Mouse (Mus musculus): ENCODE results near the gene Ttyh3.

Ttyh3 gene

GRCm38 (mm10) chr5:140582995-140583731 lies 65.7 kb downstream of the Ttyh3 start:
- DNase-seq (ENCODE audit: low read depth in 1 of 2, low spot score in 2 of 2) = no peak

- DNase-seq (ENCODE audit: low read depth in 1 of 2, low spot score in 2 of 2) = no peak
Observed at GRCm38 (mm10) chr5:140581569-140581968, 67.3 kb downstream of the Ttyh3 start.

GRCm38 (mm10) chr5:140579771-140580170 lies 69.1 kb downstream of the Ttyh3 start:
- DNase-seq (ENCODE audit: low read depth in 1 of 2, low spot score in 2 of 2) = no peak

- no peak for DNase-seq (ENCODE audit: low read depth in 1 of 2, low spot score in 2 of 2)
Observed at GRCm38 (mm10) chr5:140579221-140579620, 69.6 kb downstream of the Ttyh3 start.

GRCm38 (mm10) chr5:140575381-140575866 lies 73.4 kb downstream of the Ttyh3 start:
- no peak for DNase-seq (ENCODE audit: low read depth in 1 of 2, low spot score in 2 of 2)

- DNase-seq (ENCODE audit: low read depth in 1 of 2, low spot score in 2 of 2) = no peak
Observed at GRCm38 (mm10) chr5:140572611-140573010, 76.2 kb downstream of the Ttyh3 start.

- no peak for DNase-seq (ENCODE audit: low read depth in 1 of 2, low spot score in 2 of 2)
Observed at GRCm38 (mm10) chr5:140571673-140572072, 77.2 kb downstream of the Ttyh3 start.

- DNase-seq (ENCODE audit: low read depth in 1 of 2, low spot score in 2 of 2) = no peak
Observed at GRCm38 (mm10) chr5:140571201-140571600, 77.6 kb downstream of the Ttyh3 start.
